Mouse (Mus musculus) CD4-positive helper T cell, adult 2 months (primary cell): ENCODE data around the gene Nhej1.

Experiments
- DNase-seq: peaks from one replicate; pipeline ENCODE4 v3.0.0-alpha.2; 2012; ENCODE audit warnings: low read depth, missing footprints, low spot score

The Nhej1 gene

DNA sequence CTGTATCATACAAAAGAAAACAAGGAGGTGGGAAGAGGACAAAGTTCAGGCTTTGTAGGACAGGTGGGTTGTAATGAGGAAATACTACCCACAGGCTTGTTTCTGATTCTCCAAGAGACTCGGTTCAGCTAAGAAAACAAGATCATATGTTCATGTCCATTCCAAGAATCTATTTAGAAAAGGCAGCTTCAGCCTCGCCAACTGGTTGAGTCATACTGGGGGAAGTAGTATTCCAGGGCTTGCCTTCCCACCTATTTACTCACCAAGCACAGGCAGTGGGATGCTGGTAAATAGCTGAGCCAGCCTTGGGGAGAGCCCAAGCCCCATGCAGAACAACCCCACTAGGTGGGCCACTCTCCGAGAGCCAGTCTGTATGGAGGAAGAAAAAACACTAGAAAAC is 3.6 kb upstream of the Nhej1 start:
- no peak for DNase-seq

GRCm38 (mm10) chr1:75125418-75125817 is 418 bp upstream of the Nhej1 start:
- no peak for DNase-seq

DNA sequence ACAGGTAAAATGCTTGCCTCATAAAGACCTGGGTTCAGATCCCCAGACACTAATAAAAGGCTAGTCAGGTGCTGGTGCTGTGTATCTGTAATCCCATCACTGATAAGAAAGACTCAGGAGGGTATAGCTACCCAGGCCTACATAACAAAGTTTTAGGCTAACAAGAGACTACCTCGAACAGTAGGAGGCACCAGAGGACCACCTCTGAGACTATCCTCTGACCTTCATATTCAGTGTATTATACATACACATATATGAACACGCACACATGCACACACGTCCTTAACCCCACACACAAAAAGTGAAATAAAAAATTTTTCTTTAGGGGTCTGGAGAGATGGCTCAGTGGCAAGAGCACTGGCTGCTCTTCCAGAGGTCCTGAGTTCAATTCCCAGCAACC is 2.8 kb downstream of the Nhej1 start:
- peak; percentile 58 for DNase-seq

DNA sequence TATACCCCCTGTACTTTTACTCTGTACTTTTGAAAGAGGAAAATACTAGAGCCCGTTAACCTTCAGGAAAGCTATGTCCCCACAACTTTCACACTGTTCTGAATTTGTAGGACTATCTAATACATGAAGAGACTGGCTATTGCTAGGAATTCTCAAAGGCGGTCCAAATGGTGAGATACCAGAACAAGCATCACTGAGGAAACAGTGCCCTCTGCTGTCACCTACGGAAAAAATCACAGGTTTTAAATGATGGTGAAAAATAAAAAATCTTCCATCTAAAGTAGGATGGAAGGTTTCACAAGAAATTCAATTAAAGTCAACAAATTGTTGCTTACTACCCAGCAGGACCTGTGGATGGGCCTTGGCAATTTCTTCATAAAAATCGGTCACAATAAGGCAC is 72.9 kb downstream of the Nhej1 start:
- peak; percentile 1 for DNase-seq

- no peak for DNase-seq
Observed at GRCm38 (mm10) chr1:75051428-75051827, 73.6 kb downstream of the Nhej1 start.

GRCm38 (mm10) chr1:75048571-75048970 is 76.4 kb downstream of the Nhej1 start:
- no peak for DNase-seq

DNA sequence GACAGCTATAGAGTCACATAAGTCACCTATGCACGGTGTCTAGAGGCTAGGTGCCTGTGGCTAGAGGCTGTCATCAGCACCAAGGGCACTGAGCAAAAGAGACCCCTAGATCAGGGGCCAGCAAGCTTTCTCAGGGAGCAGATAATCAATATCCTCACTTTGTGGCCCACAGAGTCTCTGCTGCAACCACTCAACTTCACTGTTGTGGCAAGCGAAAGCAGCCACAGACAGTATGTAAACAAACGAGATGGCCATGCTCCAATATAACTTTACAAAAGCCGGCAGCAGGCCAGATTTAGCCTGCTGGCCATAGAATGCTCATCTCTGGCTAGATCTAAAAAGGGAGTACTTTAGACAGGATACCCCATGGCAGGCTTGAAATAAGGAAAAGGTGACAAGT is 77.0 kb downstream of the Nhej1 start:
- no peak for DNase-seq

- no peak for DNase-seq
Observed at GRCm38 (mm10) chr1:75040429-75040828, 84.6 kb downstream of the Nhej1 start.

GRCm38 (mm10) chr1:75032041-75032440 is 93.0 kb downstream of the Nhej1 start:
- DNase-seq, result no peak

DNA sequence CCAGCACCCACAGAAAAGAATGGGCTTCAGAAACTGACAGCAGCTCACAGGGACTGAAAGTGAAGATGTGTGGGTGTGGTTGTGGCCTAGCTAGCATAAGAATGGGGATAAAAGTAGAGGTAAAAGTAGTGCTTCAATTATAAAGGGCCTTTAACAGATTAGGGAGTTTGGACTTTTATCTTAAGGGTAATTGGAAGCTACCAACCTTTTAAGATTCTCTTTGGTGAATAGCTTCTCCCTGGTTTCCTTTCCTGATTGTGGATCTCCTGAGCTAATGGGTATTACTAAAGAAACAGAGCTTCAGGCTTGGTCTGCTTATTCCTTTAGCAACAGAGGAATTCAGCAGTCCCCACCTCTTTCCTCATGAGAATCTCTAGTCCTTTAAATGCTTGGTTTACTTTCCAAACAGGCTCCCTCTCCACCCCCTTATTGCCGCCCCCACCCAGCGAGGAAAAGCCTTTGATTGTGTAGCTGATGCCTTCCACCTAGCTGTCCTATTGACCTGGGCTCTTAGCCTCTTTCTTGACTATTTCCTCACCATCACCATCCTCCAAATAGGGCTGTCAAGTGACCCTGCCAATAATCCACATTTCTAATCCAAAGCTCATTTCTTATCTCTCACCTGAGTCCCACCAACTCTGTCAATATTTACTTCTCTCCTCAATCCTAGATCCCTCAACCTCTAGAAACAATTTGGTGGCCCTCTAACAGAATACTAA is 97.8 kb downstream of the Nhej1 start:
- DNase-seq, result no peak

- no peak for DNase-seq
Observed at GRCm38 (mm10) chr1:75024419-75025199, 100.4 kb downstream of the Nhej1 start.

DNA sequence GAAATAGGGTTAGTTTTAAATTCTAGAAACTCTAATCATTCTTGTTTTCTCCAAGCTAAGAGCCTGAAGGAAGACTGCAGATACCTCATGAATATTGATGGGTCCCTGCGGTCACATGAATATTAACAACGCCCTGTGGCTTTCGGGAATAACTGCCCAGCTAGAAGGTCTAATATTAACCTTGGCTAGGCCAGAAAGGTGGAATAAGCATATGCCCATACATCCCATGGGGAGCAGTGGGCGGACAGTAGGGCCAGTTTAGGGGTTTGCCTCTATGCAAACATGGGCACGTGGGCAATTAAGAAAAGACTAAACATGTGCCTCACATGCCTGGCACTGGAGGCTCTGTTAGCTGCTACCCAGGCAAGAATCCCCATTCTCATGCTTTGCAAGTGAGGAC is 102.8 kb downstream of the Nhej1 start:
- DNase-seq, result no peak

GRCm38 (mm10) chr1:75016846-75017245 is 108.2 kb downstream of the Nhej1 start:
- peak; percentile 46 for DNase-seq

DNA sequence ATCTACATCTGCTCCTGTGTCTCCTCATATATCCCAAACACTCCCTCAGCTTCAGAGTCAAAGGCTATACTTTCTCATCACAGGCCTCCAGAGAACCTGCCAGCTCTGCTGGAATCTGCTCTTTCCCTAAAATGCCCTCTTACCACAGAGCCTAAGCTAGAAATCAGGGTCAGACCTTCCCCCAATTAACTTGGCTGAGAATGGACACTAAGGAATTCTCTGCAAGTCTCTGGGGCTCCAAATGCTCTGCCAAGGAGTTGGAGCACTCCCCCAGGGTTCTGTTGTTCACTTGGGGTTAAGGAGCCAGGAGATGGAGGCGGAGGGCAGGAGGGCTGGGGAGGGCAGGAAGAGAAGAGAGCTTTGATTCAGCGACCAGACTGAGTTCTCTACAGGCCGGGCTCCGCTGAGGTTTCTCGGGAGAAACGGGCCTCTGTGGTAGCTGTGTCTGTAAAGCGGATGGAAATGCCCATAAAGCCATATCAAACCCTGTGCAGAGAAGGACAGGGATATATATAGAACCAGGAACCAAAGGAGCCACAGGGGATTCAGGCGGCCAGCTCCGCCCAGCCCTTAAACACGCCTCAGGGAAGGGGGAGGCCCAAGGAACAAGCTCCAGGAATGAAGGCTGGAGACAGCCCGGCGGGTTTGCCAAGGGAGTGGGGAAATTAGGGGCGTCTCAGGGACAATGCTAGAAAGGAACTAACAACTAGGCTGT is 109.3 kb downstream of the Nhej1 start:
- no peak for DNase-seq

DNA sequence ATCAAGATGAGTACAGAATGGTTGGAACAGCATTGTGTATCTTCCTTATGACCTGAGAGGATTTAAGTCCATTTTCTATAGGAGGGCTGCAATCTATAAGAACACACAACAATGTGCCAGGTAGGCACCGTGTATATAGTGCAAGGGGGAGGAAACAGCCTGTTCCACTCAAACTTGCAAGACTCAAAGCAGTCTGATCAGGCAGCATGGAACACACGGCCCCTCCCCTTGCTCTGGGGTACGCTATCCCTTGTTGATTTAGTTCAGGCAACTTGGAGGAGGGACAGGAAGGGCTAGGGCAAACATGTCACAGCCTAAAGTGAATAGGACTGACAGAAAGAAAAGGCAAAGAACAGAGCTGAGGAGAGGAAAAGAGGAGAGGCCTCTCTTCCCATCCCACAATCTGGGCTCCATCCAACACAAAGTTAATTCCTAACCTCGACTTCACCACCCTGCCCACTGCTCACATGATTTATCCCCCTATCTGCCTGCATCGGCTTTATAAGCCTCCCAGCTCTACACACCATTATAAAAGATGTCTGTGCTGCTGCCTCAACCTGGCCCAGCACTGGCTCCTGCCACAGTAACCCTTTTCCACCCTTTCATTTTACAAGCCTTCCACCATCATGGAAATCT is 110.7 kb downstream of the Nhej1 start:
- no peak for DNase-seq

DNA sequence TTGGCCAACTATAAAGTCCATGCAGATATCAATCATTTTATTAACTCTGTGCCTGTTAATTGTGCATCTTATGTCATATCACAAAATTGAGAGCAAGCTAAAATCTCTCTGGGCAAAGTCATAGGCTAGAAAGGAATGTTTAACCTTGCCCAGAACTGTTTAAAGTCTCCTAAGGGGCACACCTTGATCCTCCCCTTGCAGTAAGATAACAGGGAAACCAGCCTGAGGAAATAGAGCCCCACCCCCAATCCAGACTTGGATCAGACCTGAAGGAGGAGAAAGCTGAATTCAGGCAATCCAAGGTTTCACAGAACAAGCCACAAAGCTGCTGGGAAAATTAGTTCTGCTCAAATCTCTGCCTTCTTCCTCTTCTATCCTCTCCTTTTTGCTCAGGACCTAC is 114.2 kb downstream of the Nhej1 start:
- no peak for DNase-seq

DNA sequence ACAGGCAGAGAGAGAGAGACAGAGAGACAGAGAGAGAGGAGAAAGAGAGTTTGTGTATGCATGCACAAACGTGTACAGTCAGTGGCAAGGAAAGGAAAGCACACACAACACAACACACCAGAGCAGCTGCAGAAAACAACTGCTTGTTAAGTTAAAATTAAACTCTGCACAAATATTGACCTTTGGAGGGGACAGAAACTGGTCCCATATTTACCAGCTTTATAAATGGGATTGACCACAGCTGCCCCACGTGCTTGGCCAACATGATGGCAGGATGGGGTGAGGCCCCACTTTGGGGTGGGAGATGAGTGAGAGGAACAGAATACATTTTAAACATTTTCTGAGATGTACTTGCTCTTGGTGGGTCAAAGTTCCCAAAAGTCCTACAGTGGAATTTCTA is 114.8 kb downstream of the Nhej1 start:
- no peak for DNase-seq

- DNase-seq, result no peak
Observed at GRCm38 (mm10) chr1:75006016-75006415, 119.0 kb downstream of the Nhej1 start.

GRCm38 (mm10) chr1:75001183-75001582 is 123.8 kb downstream of the Nhej1 start:
- no peak for DNase-seq

DNA sequence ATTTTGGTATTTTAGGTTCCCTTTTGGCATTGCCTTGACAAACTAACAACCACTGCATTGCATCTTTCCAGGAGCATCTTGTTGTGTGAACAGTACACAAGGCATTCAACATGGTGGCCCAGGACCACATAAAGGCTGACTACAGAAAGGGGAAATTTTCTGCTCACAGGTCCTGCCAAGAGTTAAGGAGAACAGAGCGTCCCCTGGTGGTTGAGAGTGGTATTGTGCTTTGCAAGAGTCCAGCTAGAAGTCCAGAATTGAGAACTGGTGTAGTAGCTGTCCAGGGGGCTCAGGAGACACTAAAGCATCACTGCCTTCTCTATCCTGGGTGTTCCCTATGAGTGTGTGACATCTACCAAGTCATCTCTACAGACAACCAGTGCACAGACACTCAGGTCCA is 124.5 kb downstream of the Nhej1 start:
- peak; percentile 17 for DNase-seq

GRCm38 (mm10) chr1:74999173-74999572 is 125.8 kb downstream of the Nhej1 start:
- no peak for DNase-seq

GRCm38 (mm10) chr1:74997231-74997630 is 127.8 kb downstream of the Nhej1 start:
- DNase-seq, result no peak
